Mouse (Mus musculus) MEL (cell line): Measurements from ENCODE around the gene Bmpr1b.

ENCODE experiments used
- E2F4 ChIP-seq: IDR thresholded peaks from 2 replicates; pipeline ENCODE4 v1.6.1; 2011; ENCODE audit warnings: low read depth, low read length, improper control_type of control experiment, borderline replicate concordance
- POLR2A ChIP-seq, 2 experiments: IDR thresholded peaks; 2 replicates each; pipeline ENCODE4 v1.6.1; 2011 to 2012; ENCODE audit warnings: low read length in 2 of 2, mild to moderate bottlenecking in 2 of 2, control low read depth in 1 of 2, improper control_type of control experiment in 1 of 2, low read depth in 1 of 2, moderate library complexity in 1 of 2; ENCODE audit not compliant: control insufficient read depth in 1 of 2, insufficient read depth in 1 of 2, poor library complexity in 1 of 2

DNA sequence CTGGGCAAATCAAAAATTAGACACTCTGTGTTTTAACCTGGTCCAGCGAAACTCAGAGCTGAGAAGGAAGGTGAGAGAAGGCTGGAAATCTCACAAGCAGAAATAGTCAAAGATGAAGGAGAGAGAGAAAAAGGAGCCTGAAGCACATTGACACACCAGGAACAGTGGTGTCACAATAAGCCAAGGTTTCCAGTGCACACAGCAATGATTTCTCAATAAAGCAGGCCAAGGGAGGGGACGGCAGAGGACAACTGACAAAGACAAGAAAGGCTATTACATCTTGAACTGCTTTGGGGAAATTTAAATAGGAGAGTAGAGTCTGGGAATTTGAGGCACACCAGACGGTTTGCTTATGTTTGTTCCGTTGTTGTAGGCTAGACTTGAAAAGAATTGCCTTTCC, 314.9 kb downstream of the Bmpr1b start:
- TF ChIP-seq E2F4 = no peak
- TF ChIP-seq POLR2A (IDR thresholded peaks at IDR 0.05; ENCODE audit: control insufficient read depth in 1 of 2, insufficient read depth in 1 of 2, low read depth in 1 of 2, low read length in 2 of 2, poor library complexity in 1 of 2) = no peak
